Mouse (Mus musculus): ENCODE results near the gene Trp53rkb. TPM values are rescaled to one million over a fixed set of nuclear protein-coding genes. Genes with fewer than 3 reads are reported as not detected.
"Not testable (repeated sequence)": the region's sequence is repeated elsewhere in the genome, so short reads cannot be mapped to it uniquely, and the experiment has no call there.

Gene Trp53rkb
- 6.4 and 6.7 TPM in 2 replicates for polyA plus RNA-seq (2015; fragmentation: Nextera tagmentation; extraction: Ambion mirVana)

DNA sequence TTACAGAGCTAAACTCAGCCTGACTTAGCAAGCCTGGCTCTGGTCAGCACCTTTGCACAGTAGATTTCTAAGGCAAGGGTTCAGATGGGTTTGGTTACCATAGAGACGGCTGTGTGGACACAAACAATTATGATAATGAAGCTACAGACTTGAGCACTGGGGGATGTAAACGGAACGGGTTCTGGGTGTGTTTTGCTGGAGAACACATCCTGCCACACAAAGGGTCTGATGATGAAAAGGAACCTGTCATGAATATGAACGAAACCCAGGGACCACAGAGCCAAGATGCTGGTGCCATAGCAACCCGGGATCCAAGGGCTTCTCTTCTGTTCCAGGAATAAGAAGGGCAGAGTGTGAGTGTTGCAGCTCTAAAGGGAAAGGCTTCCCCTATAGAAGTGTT lies at the start of gene Trp53rkb:
TSS of gene Trp53rkb (plus strand) at position 177 of the 400 bp plus-strand sequence.
- Histone ChIP-seq H3K27me3 (replicated peaks) (no peaks in the 10 kb centered on the region), H3K4me3 (replicated peaks) (peak within 1 kb of the TSS; percentile 81), H3K9ac (peak within 1 kb of the TSS; percentile 87), H3K4me1 (replicated peaks) (peaks cover 12% of the 10 kb centered on the region), H3K4me2 (replicated peaks) (peak within 1 kb of the TSS; percentile 56), H3K9me3 (no peaks in the 10 kb centered on the region), H3K27ac (0 out of 2 replicates have a peak within 1 kb of the TSS, but pooled peaks have one; percentile 65), H3K36me3 (no peaks in the 10 kb centered on the region)
- WGBS, result 64% methylated on average over 5 of the region's 5 CpGs
- no peak for ATAC-seq

DNA sequence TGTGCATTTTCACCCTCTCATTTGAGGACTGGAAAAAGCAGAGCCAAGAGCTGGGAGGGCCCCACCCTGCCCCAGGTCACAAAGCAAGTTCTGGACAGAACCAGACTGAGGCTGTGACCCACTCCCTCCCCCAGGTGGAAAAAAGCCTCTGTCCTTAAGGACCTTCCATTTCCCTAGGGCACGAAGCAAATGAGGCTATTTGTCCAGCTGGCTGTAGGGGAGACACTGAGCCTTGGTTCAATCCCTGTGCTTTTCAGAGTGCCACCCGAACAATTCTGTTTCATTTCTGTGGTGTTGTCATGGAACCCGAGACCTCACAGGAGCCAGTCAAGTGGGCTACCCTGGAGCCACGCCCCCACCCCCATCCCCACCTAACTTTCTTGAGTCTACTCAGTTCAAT lies 48.8 kb upstream of the Trp53rkb start:
- Histone ChIP-seq H3K36me3 (no peaks in the 10 kb centered on the region), H3K9me3 (no peaks in the 10 kb centered on the region), H3K9ac (no peak overlapping the region), H3K27me3 (replicated peaks) (no peaks in the 10 kb centered on the region), H3K4me3 (replicated peaks) (no peak overlapping the region), H3K27ac (no peak overlapping the region), H3K4me2 (replicated peaks) (no peak overlapping the region), H3K4me1 (replicated peaks) (no peaks in the 10 kb centered on the region)
- ATAC-seq, result no peak
- WGBS, result 51% methylated on average over 4 of the region's 4 CpGs

DNA sequence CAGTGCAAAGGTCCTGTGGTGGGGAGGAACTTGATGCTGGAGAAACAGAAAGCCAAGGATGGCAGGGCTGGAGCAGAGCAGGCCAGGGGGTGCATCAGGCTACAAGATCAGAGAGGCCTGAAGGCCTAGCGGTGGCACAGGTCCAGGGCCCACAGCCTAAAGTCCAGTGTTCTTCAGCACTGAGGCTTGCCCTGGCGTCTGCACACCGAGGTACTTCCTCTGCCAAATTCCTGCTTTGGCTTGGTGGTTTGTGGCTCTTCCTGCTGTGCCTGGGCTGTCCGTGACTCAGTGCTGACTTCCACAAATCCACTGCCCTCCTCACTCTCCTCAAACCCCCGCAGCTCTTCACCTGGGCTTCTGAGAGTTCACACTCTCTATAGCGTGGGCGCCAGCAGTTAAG lies 47.9 kb upstream of the Trp53rkb start:
- WGBS, result 80% methylated on average over 7 of the region's 7 CpGs
- H3K27me3 ChIP-seq (replicated peaks), result no peaks in the 10 kb centered on the region
- H3K4me1 ChIP-seq (replicated peaks), result no peaks in the 10 kb centered on the region
- no peak overlapping the region for H3K4me2 ChIP-seq (replicated peaks)
- H3K4me3 ChIP-seq (replicated peaks), result no peak overlapping the region
- H3K9ac ChIP-seq, result no peak overlapping the region
- H3K36me3 ChIP-seq, result no peaks in the 10 kb centered on the region
- ATAC-seq, result no peak
- no peaks in the 10 kb centered on the region for H3K9me3 ChIP-seq
- no peak overlapping the region for H3K27ac ChIP-seq

DNA sequence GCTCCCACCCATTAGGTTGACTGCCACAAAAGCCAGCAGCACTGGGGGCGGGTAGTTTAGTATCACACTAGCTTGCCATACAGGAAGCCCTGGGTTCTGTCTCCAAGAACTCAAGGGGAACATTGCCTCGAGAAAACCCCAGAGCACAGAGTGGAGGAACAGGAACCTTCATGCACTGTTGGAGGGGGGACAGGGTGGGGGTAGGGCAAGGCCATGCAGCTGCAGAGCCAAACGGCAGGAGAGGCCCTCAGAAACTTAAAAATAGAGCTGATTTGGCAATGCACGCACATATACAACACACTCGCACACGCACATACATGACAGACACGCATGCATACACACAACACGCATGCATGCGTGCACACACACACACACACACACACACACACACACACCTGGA lies 46.5 kb upstream of the Trp53rkb start:
- 71% methylated on average over 9 of the region's 9 CpGs for WGBS
- Histone ChIP-seq H3K27me3 (replicated peaks) (no peaks in the 10 kb centered on the region), H3K9me3 (no peaks in the 10 kb centered on the region), H3K4me1 (replicated peaks) (no peaks in the 10 kb centered on the region), H3K9ac (no peak overlapping the region), H3K4me3 (replicated peaks) (no peak overlapping the region), H3K4me2 (replicated peaks) (no peak overlapping the region), H3K36me3 (no peaks in the 10 kb centered on the region), H3K27ac (no peak overlapping the region)
- no peak for ATAC-seq

DNA sequence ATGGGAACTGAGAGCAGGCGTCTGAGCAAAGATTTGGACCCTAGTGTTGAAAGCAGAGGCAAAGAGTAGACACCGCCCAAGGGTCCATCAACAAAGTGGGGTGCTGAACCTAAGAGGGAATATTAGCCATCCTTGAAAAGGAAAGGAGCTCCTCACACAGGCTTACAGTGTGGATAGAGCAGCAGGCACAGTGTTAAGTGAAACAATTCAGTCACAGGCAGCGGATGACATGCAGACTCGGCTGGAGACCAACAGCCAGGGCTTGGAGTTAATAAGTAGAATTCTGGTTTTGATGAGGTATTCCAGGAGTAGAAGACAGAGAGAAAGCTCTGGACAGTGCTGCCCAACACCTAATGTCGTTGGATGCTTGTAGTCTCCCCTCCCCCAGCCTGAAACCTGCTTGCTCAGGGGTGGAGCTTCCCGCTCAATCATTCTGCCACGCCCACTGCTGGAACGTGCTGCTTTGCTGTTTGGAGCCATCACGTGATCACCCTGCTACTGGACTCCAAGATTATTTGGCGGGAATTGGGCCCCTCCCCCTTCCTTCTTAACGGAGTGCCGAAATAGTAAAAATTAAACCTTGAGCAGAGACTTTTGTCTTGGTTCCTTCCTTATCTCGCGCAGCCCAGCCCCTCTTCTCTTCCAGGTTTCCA lies 45.9 kb upstream of the Trp53rkb start:
- H3K27me3 ChIP-seq (replicated peaks); H3K36me3 ChIP-seq; H3K4me1 ChIP-seq (replicated peaks); H3K9me3 ChIP-seq; H3K9ac ChIP-seq; H3K4me2 ChIP-seq (replicated peaks); H3K27ac ChIP-seq; H3K4me3 ChIP-seq (replicated peaks): not testable (repeated sequence)
- 44% methylated on average over 14 of the region's 14 CpGs for WGBS
- peak; percentile 28; the same call in 1 of the 2 replicates for ATAC-seq

DNA sequence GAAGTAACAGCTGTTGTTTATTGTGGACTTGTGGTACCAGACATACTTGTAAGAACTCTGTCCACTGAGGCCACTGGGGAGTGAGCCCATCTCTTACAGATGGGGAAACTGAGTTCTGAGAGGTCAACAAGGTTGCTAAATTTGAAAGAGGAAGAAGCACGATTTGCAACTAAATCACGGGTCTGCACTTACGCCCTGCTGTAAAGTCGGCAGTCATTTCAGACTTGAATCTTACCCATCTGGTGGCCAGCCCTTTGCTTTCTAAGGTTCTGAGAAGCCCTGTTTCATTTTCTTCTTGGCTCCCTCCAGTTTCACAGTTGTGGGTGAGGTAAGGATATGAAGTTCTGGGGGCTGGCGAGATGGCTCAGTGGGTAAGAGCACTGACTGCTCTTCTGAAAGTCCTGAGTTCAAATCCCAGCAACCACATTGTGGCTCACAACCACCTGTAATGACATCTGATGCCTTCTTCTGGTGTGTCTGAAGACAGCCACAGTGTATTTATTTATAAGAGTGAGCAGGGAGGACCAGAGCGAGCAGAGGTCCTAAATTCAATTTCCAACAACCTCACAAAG lies 41.6 kb upstream of the Trp53rkb start:
- no peak for ATAC-seq
- no peaks in the 10 kb centered on the region for H3K4me1 ChIP-seq (replicated peaks)
- H3K4me2 ChIP-seq (replicated peaks), result no peak overlapping the region
- H3K4me3 ChIP-seq (replicated peaks), result no peak overlapping the region
- no peak overlapping the region for H3K9ac ChIP-seq
- H3K27ac ChIP-seq, result no peak overlapping the region
- peaks cover 3% of the 10 kb centered on the region; the same call in 1 of the 2 replicates for H3K27me3 ChIP-seq (replicated peaks)
- H3K36me3 ChIP-seq, result no peaks in the 10 kb centered on the region
- 83% methylated on average over 6 of the region's 6 CpGs for WGBS
- H3K9me3 ChIP-seq, result no peaks in the 10 kb centered on the region

DNA sequence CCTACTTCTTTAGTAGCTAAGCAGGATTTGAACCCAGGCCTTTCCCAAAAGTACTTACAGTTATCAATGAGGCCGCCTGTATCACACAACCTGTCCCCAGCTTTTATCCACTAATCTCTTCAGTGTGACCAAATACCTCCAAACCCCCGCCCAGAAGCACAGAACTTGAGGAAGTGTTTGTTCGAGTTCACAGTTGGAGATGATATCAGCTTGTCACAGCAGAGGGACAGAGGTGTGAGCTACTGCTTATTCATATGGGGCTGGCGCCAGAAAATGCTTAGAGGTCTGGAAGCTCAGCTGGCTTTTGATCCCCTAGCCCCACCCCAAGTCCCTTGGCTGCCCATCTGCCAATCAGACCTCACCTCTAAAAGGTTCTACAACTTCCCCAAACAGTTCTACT lies 38.1 kb upstream of the Trp53rkb start:
- Histone ChIP-seq H3K4me3 (replicated peaks) (no peak overlapping the region), H3K9me3 (no peaks in the 10 kb centered on the region), H3K36me3 (no peaks in the 10 kb centered on the region), H3K27me3 (replicated peaks) (peaks cover 3% of the 10 kb centered on the region; the same call in 1 of the 2 replicates), H3K27ac (no peak overlapping the region), H3K4me2 (replicated peaks) (no peak overlapping the region), H3K9ac (no peak overlapping the region), H3K4me1 (replicated peaks) (no peaks in the 10 kb centered on the region)
- 71% methylated on average over 4 of the region's 4 CpGs for WGBS
- ATAC-seq, result no peak

DNA sequence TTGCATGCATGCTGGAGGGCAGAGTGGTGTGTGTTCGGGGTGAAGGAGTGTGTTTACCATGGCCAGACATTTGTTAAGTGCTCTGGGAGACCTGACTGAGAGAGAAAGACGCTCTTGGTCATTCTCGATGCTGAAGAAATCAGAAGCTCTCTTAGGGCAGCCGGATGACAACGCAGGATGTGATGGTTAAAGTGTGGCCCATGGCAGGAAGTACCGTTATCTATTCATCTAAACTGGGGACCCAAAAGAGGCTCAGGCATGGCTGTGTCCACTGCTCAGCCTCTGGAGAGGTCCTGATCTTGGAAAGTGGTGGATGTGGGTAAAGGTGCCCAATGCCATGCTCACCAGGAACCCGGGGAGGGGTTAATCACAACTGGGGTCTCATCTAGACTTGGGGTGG lies 37.6 kb upstream of the Trp53rkb start:
- Histone ChIP-seq H3K27me3 (replicated peaks) (peaks cover 3% of the 10 kb centered on the region; the same call in 1 of the 2 replicates), H3K9me3 (no peaks in the 10 kb centered on the region), H3K4me1 (replicated peaks) (no peaks in the 10 kb centered on the region), H3K4me3 (replicated peaks) (no peak overlapping the region), H3K9ac (no peak overlapping the region), H3K27ac (no peak overlapping the region), H3K36me3 (no peaks in the 10 kb centered on the region), H3K4me2 (replicated peaks) (no peak overlapping the region)
- WGBS, result 77% methylated on average over 7 of the region's 7 CpGs
- ATAC-seq, result no peak

DNA sequence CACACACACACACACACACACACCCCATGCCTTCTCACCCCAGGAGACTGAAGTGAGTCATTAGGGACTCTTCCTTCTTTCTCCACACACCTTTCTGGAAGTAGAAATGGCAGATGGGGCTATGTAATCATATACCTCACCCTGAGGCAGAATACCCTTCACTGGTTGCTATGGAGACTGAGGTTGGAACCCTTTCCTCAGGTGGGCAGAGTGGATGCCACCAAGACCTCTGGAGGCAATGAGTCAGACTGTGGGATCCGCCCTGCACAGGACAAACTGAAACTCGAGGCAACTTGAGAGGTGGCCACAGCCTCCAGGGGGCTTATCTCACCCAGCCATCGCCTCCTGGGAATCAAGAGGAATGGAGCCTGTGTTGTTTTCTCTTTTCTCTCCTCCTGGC lies 34.4 kb upstream of the Trp53rkb start:
- 10% methylated on average over 3 of the region's 3 CpGs for WGBS
- no peak for ATAC-seq
- H3K4me3 ChIP-seq (replicated peaks), result no peak overlapping the region
- no peaks in the 10 kb centered on the region for H3K4me1 ChIP-seq (replicated peaks)
- H3K9me3 ChIP-seq, result no peaks in the 10 kb centered on the region
- no peaks in the 10 kb centered on the region for H3K36me3 ChIP-seq
- H3K4me2 ChIP-seq (replicated peaks), result no peak overlapping the region
- H3K9ac ChIP-seq, result no peak overlapping the region
- no peak overlapping the region for H3K27ac ChIP-seq
- no peaks in the 10 kb centered on the region for H3K27me3 ChIP-seq (replicated peaks)

DNA sequence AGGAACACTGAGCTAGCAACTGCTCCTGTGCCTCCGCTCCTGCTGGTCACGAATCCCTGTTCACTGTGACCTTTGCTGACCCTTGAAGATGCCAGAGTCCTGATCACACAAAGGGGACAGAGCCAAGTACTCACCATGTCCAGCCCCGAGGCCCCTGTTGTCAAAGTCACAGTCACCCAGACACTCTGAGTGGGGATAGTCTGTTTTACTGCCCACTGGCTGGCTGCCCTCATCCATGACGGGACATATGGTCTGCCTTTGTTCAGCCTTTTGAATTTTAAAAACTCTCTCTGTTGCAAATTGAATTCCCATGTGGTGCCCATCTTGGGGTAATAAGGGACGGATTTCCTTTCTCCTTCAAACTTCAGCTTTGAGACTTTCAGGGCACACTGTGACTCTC lies 28.3 kb upstream of the Trp53rkb start:
- no peaks in the 10 kb centered on the region for H3K27me3 ChIP-seq (replicated peaks)
- H3K9ac ChIP-seq, result no peak overlapping the region
- H3K9me3 ChIP-seq, result no peaks in the 10 kb centered on the region
- no peak overlapping the region for H3K4me2 ChIP-seq (replicated peaks)
- no peaks in the 10 kb centered on the region for H3K36me3 ChIP-seq
- no peak overlapping the region for H3K4me3 ChIP-seq (replicated peaks)
- H3K27ac ChIP-seq, result no peak overlapping the region
- 50% methylated on average over 5 of the region's 5 CpGs for WGBS
- no peak for ATAC-seq
- no peaks in the 10 kb centered on the region for H3K4me1 ChIP-seq (replicated peaks)

DNA sequence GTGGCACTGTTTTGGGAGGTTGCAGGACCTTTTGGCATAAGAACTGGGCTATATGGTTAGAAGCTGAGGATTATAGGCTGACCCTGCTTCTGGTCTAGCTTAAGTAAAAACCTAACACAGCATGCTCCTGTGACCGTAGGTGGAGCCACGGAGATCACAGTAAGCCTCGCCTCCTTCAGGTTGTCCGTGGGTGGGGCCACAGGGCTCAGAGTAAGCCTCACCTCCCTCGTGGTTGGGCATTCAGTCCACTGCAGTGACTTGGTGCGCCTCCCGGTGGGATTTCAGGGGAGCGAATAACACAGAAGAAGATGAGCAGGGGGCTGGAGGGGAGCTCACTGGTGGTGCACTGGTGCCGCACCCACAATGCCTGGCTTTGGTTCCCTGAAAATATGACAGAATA lies 24.7 kb upstream of the Trp53rkb start:
- H3K4me2 ChIP-seq (replicated peaks), result no peak overlapping the region
- no peaks in the 10 kb centered on the region for H3K36me3 ChIP-seq
- WGBS, result 73% methylated on average over 9 of the region's 9 CpGs
- H3K27ac ChIP-seq, result no peak overlapping the region
- no peak overlapping the region for H3K4me3 ChIP-seq (replicated peaks)
- H3K9me3 ChIP-seq, result no peaks in the 10 kb centered on the region
- no peaks in the 10 kb centered on the region for H3K27me3 ChIP-seq (replicated peaks)
- no peak for ATAC-seq
- no peaks in the 10 kb centered on the region for H3K4me1 ChIP-seq (replicated peaks)
- H3K9ac ChIP-seq, result no peak overlapping the region

DNA sequence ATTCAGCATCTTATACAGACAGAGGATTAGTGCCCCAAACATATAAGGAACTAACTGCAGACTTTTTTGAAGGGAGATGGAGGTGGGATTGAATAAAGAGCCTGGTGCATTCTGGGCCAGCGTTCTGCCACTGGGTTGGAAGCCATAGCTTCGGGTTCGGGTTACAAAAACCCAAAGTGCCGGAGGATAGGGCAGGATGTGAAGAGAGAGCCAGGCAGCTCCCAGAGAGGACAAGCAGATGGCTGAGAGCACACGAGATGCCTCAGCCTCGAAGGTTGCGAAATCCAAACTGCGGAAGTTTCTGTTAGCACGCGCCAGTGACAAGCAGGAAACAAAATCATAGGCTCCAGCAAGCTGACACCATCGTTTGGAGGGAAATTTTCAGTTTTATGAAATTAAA lies 20.9 kb upstream of the Trp53rkb start:
- no peaks in the 10 kb centered on the region for H3K27me3 ChIP-seq (replicated peaks)
- H3K27ac ChIP-seq, result no peak overlapping the region
- H3K4me3 ChIP-seq (replicated peaks), result no peak overlapping the region
- H3K36me3 ChIP-seq, result no peaks in the 10 kb centered on the region
- no peak overlapping the region for H3K4me2 ChIP-seq (replicated peaks)
- no peak for ATAC-seq
- H3K4me1 ChIP-seq (replicated peaks), result no peaks in the 10 kb centered on the region
- no peaks in the 10 kb centered on the region for H3K9me3 ChIP-seq
- WGBS, result 55% methylated on average over 11 of the region's 11 CpGs
- H3K9ac ChIP-seq, result no peak overlapping the region

DNA sequence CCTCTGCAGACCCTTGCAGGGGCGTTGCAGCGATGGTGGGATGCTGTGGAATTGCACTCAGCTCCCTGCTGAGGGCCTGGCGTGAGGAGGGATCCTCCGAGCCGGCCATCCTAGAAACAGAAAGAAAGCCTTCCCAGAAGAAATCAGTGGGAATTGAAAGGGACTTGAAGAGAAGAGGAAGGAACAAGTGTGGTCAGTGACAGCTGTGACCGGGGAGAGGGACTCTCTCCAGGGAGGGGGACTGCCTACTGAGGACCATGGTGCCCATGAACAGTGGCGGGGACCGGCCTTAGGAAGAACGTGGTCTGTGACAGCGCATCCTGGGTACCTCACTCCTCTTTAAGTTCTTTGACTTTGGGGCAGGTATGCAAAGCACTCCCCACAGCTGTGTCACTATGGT lies 18.7 kb upstream of the Trp53rkb start:
- no peaks in the 10 kb centered on the region for H3K4me1 ChIP-seq (replicated peaks)
- no peak overlapping the region for H3K9ac ChIP-seq
- H3K4me2 ChIP-seq (replicated peaks), result no peak overlapping the region
- H3K27ac ChIP-seq, result no peak overlapping the region
- no peak for ATAC-seq
- no peaks in the 10 kb centered on the region for H3K27me3 ChIP-seq (replicated peaks)
- H3K9me3 ChIP-seq, result no peaks in the 10 kb centered on the region
- no peaks in the 10 kb centered on the region for H3K36me3 ChIP-seq
- no peak overlapping the region for H3K4me3 ChIP-seq (replicated peaks)
- WGBS, result 84% methylated on average over 10 of the region's 10 CpGs

Measured in intestine, embryonic 15.5 days (tissue).